In the genomic region with DNA sequence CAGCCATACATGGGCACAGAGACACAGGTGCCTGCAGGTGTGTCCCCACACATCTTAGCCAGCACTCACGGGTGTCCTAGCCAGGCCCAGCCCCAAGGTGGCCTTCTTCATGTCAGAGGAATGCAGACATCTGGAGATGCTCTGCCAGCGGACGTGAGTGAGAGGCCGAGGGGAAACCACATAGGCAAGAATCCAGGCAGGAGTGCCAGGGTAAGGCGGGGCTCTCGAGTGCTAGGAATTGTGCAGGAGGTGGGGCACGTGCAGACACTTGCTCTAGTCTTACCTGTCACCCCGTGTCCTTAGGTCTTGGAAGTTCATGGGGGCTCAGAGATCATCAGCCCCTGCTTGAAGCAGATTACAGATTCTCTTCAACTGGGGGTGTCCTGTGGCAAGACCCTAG, we compare ENCODE assay signal across 20 mouse cellular contexts. TPM values are rescaled to one million over a fixed set of nuclear protein-coding genes. Genes with fewer than 3 reads are reported as not detected.
"Had no signal": no experiment of that assay in that cellular context is flagged by ENCODE, and none has a peak within 500 bp of the region (broad histone marks: within the 10 kb centered on the region; RNA-seq: fewer than 3 reads in every experiment).

No protein-coding gene starts in this region.

- H3K27me3 ChIP-seq: lung, embryonic 15.5 days had no signal

- DNase-seq: kidney, adult 8-10 months; kidney, postnatal 36 days; left cerebral cortex, postnatal 4 days; right cerebral cortex, adult 18-20 months; right cerebral cortex, postnatal 25 days; thymus, postnatal 36 days had no signal

- H3K9ac ChIP-seq: limb, embryonic 13.5 days; liver, embryonic 14.5 days; lung, embryonic 15.5 days; midbrain, embryonic 12.5 days had no signal

- H3K36me3 ChIP-seq: limb, embryonic 13.5 days; lung, embryonic 15.5 days; midbrain, embryonic 12.5 days had no signal

- H3K9me3 ChIP-seq: limb, embryonic 13.5 days; lung, embryonic 15.5 days; midbrain, embryonic 12.5 days had no signal

- H3K27ac ChIP-seq: kidney, postnatal 0 days; layer of hippocampus, adult 2 months; limb, embryonic 13.5 days; liver, embryonic 14.5 days; lung, embryonic 15.5 days; midbrain, embryonic 12.5 days had no signal

- ATAC-seq: inflammation-experienced regulatory T-cells, adult 6 months; intestine, postnatal 0 days had no signal

- H3K4me2 ChIP-seq: limb, embryonic 13.5 days; lung, embryonic 15.5 days; midbrain, embryonic 12.5 days had no signal

- H3K4me3 ChIP-seq: layer of hippocampus, adult 2 months; limb, embryonic 13.5 days; lung, embryonic 15.5 days; megakaryocyte, embryonic 14.5 days; midbrain, embryonic 12.5 days had no signal

RNA-seq across cellular contexts. Expression of a gene that starts 15.1 kb away (rescaled TPM):
- total RNA-seq: layer of hippocampus, adult 2 months; layer of hippocampus, postnatal 14 days; left cerebral cortex, adult 18-20 months; left cerebral cortex, postnatal 10 days; left cerebral cortex, postnatal 4 days; liver, adult 2 months; midbrain, postnatal 0 days had no signal
- polyA plus RNA-seq: inflammation-experienced regulatory T-cells, adult 6 months; kidney, postnatal 0 days; liver, adult 2 months; midbrain, embryonic 12.5 days had no signal
